Mouse (Mus musculus) cerebral cortex, adult 2 months (tissue): Measurements from ENCODE around the gene Gm14401.

Experiments
- WGBS: fragments of 180-500 bp; shearing (Covaris S2); methylation state at CpG from one replicate; pipeline ENCODE4 v1.1.7; 2018; 5-methylcytosine and 5-hydroxymethylcytosine counted together

Gene Gm14401

DNA sequence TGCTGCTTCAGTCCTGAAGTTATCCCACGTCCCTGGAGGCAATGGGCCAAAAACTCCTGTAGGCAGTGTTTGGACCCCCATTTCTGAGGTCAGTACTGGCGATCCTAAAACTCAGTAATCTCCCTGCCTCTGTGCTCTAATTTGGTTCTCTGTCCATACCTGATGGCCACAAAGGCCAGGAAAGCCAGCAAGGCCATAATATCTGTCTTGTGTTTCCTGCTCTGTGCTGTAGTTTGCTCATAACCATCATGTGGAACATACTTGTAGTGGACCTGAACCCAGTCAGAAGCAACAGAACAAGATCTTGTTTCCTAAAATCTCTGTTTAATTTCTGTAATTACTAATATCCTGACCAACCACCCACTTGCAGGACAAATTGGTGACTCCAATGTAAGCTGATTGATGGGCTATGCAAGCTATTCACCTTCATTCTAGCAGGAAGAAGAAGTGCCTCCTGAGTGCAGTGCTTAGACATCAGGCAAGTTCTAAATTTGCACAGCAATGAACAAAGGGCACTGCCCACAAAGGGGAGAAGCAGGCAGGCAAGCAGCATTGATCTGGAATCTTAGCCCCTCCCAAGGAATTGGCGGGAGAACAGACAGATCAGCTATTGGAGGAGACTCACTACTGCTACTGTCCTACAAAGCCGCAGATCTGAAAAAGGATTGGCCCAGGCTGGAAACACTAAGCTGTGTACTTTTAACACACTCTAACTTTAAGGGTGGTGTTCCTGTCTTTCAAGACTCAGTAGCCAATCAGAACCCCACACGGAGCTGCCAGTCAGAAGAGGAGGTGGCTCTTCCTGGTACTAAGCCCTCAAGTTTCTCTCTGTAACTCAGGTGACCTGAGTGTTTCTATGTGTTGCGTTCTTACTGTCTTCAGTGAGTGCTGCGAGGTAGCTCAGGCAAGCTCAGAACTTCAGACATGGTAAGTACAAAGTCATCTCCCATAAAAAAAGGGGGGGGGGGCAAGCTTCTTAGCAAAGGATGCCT, at the start of gene Gm14401:
Gm14401 (plus strand) TSS at position 889 of the 992 bp plus-strand sequence.
- WGBS = 68% methylated on average over 7 of the region's 7 CpGs

DNA sequence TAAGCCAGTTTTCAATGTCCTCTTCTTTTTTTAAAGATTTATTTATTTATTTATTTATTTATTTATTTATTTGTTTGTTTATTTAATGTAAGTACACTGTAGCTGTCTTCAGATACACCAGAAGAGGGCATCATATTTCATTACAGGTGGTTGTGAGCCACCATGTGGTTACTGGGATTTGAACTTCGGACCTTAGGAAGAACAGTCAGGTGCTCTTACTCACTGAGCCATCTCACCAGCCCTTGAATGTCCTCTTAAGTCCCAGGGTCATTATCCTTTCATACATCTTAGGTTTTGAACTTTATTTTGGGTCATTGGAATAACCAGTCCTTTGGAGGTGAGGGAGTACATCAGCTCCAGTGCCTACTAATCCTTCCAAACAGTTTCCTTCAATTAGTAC, 1.3 kb upstream of the Gm14401 start:
- 74% methylated on average over 1 of the region's 1 CpGs for whole genome bisulfite sequencing

DNA sequence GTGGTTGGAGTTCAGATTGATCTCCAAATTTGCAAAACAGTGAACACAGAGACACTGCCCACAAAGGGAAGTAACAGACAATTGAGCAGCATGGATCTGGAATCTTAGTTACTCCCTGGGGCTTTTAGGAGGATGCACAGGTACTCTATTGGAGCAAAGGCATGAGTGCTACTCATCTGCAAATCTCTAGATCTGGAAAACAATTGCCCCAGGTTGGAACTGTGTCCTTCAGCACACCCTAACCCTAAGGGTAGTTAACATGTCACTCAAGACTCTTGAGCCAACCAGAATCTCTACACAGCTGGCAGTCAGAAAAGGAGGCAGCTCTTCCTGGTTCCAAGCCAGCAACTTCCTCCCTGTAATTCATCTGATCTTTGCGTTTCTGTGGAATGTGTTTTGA, 5.7 kb downstream of the Gm14401 start:
- 67% methylated on average over 1 of the region's 1 CpGs for WGBS

DNA sequence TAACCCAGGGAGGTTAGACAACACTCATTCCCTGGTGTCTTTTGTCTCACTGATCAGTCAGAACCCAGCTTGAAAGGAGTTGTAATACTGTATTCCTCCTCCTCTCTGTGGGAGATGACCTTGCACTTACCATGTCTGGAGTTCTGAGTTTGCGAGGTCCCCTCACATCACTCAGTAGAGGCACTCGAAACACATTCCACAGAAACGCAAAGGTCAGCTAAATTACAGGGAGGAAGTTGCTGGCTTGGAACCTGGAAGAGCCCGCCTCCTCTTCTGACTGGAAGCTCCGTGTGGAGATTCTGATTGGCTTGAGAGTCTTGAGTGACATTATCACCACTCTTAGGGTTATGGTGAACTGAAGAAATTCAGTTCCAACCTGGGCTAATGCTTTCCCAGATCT, 35.0 kb downstream of the Gm14401 start:
- 85% methylated on average over 5 of the region's 5 CpGs for WGBS

DNA sequence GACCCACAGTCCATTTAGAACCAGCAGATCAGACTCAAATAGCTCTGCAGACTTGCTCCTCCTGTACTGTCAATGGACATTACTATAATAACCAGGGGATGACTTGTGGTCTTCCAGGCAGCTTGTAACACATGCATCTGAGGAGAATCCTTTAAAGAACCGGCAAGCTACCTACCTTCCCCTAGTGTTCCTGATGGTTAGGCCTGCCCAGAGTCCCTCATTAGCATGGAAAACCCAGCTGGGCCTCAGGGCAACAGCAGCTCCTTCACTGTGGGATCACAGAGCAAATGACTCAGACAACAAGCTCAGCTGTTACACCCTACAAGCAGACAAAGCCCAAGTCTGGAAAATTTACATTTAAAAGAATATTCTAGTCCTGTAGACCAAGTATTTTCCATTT, 55.0 kb downstream of the Gm14401 start:
- WGBS = 50% methylated on average over 1 of the region's 1 CpGs
